Mouse (Mus musculus) embryo, embryonic 11.5 days (tissue): ENCODE measurements at regions not wholly inside any gene's neighbourhood (a gene's known extent, or its start where the extent isn't known, plus 50 kb on each side); places are given as distances from the start of the nearest gene placed in this dataset.
"Not testable (repeated sequence)": the region's sequence is repeated elsewhere in the genome, so short reads cannot be mapped to it uniquely, and the experiment has no call there.

Source experiments
- DNase-seq: peaks from one replicate; pipeline ENCODE4 v3.0.0-alpha.2; 2012; ENCODE audit warnings: low read depth, low spot score

DNA sequence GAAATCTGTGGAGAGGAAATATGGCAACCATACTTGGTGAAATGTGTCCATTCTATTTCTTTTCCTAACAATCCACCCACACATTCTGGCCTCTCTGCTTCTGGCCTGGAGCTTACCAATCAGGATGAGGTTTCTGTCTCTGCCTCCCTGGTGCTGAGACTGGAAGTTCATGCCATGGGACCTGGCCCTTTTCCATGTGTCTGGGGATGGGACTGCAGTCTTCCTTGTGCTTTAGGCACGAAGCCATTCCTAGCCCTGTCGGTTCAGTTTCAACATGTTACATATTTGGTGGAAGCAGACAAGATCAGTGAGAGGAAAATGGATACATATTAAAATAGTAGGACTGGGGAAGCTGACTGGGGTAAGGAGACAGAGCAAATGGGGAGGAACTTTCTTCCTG lies 100.2 kb upstream of the Tcerg1l start:
- DNase-seq = no peak

DNA sequence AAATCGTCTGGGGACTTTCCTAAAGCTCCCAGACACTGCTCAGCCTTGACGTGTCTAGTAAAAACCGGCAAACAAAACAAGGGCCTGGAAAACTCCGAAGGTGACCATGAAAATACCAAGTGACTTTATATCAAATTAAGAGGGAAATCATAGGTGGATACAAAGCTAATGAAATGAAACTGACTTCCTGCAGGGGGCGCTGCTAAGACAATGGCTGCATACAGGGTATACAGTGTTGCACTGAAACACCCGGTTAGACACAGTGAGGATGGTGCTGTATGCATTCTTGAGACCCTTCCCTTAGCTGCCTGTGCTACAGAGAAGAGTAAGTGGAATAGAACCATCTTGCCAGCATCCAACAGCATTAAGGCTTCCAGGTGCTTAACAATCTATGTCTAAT lies 99.7 kb upstream of the Tcerg1l start:
- no peak for DNase-seq

DNA sequence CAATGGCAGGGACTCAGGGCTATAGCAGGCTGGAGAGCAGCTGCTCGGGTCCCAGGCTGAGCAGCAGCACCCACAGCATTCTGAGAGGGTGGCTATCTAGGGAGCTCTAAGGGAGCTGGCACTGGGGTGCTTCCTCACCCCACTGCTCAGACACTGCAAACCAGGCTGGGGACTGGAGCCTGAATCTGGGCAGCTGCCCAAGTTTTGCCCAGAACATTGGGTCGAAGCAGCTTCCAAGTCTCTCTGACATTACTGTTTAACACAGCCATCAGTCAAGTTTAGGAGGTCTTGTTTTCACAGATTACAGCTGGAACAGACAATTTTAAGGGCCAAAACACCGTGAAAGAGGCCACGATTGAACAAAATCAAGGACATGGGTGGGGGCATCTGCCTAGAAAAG lies 96.1 kb upstream of the Tcerg1l start:
- DNase-seq = no peak

DNA sequence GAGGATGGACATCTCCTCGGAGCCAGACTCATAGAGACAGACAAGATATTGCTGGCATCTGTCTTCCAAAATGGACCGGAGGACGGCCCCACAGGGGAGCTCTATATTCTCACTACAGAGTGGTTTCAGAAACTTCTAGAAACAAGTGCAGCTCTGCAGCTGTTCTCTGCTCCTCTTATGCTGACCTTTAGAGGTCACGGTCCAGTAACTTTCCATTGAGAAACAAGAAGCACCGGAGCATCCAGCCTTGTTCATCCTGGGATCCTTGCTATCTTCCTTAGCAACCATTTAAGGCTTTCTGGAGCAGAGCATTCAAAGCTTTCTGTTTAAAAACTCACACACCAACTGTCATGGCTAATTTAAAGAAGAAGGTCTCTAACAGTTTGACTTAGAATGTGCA lies 94.7 kb upstream of the Tcerg1l start:
- no peak for DNase-seq

DNA sequence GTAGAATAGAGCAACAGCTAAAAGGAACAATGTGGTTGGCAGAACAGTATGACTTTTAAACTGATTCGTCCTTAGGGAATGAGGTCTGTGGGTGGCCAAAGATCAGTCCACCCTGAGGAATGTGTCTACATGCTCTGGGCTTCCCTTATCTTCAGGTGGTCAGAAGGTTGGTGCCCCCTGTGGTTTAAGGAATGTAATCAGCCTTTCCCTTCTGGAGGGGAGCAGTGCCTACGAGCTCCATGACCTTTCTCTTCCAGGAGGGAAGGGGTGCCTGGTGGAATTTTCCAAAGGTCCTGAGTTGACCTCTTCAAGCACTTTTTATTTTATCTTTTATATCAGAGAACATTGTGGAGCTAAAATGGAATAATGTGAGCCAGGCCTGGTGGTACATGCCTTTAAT lies 91.9 kb upstream of the Tcerg1l start:
- DNase-seq = no peak

DNA sequence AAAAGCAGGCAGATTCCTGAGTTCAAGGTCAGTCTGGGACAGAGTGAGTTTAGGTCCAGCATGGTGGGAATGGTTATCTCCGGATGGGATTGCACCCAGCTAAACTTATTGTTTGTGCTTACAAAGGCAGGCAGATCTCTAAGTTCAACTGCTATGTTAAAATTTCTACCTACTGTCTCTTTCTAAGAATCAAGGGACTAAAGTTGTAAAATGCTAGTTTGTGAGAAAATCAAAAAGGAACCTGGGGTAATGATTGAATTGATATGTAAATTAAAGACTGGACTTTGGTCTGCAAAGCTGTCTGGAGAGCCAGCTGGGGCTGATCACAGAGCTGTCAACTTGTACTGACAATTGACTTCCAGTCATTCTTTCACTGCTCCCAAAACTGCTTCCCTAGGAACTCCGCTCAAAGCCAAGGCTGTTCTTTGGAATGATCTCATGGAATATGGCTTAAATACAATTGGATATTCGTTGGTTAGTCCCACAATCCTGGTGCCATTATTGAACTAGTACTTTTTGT lies 90.7 kb upstream of the Tcerg1l start:
- DNase-seq = no peak

DNA sequence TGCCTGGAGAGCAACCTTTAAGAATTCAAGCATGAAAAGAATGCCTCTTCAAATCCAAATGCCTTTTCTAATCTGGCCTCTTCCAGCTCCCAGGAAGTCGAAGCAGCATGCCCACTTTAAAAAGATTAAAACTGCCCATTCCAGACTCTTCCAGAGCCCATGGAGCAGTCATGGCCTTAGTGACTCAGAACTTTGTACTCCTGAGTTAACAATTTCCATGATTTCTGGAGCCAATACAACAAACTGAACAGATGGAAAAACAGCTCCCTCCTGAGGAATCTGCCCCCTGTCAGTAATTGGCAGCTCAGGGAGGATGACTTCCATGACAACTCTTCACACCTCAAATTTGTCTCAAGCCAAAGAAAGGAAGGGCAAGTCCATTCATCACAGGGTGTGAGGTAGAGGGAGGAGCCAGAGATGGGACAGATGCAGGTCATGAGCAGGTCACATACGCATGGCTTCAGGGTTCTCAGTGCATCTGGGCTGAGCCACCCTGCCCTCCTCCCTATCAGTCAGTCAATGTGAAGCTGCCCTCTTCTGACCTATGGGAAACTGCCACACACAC lies 75.4 kb upstream of the Tcerg1l start:
- no peak for DNase-seq

DNA sequence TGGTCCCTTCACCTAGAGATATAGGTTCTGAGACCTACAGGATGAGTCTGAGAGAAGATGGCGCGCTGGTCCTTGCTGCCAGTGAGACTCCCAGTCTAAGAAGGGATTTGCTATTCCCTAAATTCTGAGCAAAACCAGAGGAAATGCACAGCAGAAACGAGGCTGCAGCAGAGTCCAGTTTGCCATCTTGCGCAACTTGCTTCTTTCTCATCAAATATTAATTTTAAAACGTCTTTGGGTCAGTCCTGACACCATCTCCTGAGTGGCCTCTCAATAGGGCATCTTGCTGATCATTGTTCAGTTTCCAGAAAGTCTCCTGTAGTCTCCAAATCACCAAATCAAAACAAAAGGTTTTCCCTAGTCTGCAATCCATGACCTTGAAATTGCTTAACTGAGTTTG lies 74.8 kb upstream of the Tcerg1l start:
- no peak for DNase-seq

DNA sequence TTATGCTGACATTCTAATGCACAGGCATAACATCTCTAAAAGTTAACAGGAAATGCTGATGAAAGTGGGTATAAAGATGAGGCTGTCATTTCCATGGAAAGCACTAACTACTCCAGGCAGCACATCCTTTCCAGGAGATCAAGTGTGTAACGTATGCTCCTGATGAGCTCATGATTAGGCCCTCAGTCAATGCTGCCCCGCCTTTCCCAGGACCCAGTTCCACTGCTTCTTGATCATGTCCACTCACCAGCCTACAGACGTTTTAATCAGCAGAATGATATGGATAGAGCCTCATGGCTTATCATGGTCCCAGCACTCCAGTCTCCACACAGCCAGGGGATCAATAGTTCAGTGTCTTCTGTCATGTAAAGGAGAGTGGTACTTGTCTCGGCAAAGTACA lies 71.7 kb upstream of the Tcerg1l start:
- no peak for DNase-seq

DNA sequence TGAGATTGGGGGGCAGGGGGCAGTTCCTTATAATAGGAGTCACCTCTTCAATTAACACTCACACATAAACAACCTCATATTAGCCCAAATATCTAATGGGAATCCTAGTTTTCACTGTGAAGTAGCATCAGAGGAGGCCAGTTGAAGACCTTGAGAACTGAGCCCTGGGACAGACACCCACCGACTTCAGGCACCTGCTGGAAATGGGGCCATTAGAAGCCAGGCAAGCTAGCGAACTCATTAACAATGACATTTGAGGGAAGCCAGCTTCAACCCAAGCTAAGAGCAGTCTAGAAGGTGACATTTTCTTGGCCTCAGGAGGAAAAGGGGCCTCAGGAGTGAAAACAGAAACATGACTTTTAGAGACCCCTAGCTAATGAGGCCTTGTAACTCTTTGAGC lies 70.9 kb upstream of the Tcerg1l start:
- no peak for DNase-seq

DNA sequence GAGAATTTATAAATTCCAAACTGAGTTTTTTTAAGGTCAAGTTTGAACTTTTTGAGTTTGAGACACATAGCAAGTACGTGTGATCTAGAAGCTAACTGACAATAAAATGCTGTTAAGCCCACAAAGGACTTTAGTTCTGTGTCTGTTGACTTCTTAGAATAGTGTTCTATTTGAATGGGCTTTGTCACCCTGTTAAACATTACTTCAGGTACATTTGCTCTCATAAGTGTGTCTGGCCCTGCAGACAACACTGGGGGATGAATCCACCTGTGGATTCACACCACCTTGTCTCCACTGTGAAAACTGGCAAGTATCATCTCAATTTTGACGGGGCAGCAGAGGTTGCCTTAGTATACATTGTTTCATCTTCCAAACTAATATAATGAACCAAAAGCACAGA lies 70.5 kb upstream of the Tcerg1l start:
- DNase-seq = no peak

DNA sequence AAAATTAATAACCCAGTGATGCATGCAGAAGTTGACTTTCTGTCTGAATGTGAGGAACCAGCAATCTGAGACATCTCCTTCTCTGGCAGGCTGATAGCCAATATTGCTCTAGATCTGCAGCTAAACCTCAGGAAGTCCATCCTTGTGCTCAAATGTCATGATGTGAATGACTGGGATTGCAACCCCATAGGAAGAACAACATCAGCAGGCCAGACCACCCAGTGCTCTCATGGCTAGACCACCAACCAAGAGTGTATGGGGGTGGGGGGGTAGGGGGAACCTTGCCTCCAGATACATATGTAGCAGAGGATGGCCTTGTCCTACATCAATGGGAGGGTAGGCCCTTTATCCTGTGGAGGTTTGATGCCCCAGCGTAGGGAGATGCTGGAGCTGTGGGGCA lies 69.9 kb upstream of the Tcerg1l start:
- no peak for DNase-seq

DNA sequence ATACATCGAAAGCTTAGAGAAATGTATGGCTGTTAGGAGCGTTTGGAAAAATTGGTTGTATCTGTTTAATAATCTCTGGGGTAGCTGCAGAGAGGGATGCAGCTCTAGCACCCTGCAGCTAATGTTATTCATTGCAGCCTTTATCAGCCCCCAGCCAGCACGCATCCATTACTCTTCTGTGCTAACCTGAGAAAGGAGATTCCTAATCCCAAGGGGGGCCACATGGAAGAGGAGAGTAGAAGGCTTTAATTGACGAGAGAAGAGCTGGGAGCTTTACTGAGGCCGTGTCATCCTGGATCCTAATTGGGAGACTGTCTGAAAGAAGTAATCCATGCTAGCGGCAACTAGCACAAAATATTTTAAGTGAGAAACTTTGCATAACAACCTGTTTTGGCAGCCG lies 60.4 kb upstream of the Tcerg1l start:
- DNase-seq = no peak

DNA sequence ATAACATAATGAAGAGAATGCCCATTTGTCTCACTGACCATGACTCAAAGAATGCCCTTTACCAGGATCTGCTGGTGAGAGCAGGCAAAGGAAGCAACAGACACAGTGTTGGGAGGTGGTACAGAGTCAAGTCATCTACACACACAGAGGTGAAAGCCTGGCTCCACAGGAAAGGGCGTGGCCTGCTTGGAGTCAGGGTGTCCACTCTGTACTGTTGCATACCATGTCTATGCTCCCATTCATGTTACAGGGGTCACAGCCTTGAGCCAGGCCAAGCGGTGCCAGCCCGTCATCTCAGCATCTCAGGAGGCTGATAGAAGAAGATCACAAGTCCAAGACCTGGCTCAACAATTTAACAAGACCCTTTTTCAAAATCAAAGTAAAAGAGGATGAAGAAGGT lies 57.8 kb upstream of the Tcerg1l start:
- DNase-seq = no peak

DNA sequence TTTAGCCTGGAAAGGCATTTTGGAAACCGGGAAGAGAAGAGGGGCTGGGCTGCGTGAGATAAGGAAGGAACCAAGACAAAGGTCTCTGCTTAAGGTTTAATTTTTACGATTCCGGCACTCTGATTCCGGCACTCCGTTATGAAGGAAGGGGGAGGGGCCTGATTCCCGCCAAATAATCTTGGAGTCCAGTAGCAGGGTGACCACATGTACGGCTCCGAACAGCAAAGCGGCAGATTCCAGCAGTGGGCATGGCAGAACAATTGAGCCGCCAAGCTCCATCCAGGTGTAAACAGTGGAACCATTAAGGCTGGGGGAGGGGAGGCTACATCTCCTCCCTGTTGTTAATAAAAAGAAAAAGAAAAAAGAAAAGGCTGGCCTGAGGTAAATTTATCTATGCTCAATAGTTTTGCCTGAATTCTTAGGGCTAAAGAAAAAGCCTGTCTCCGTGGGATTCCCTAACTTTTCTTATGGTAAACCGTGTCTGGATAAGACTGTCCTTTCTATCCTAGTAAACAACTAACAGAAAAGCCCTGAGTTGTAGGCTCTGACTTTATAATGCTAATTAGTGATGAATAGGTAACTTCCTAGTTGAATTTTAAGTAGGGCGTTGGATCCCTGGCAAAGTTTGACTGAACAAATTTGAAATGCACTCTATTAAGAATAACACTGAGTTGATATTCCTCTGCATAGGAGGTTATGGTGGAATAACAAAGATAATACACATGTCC lies 57.1 kb upstream of the Tcerg1l start:
- DNase-seq = not testable (repeated sequence)

DNA sequence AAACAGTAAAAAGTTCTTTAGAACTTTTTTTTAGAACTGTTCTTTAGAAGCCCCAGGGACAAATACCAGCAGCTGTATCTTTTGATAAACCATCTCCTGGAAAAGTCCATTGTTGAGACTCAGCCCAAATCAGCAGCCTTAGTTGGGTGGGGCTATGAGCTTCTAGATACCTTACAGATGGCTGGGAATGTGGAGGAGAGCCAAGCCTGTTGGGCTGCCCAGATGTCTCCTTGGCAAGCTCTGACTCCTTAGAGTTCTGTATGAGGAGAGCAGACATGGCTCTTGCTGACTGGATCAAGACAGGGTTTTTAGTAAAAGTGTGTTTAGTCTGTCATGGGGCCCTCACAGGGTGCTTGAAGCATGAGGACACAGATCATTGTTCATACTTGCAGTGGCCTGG lies 53.8 kb upstream of the Tcerg1l start:
- DNase-seq = no peak

DNA sequence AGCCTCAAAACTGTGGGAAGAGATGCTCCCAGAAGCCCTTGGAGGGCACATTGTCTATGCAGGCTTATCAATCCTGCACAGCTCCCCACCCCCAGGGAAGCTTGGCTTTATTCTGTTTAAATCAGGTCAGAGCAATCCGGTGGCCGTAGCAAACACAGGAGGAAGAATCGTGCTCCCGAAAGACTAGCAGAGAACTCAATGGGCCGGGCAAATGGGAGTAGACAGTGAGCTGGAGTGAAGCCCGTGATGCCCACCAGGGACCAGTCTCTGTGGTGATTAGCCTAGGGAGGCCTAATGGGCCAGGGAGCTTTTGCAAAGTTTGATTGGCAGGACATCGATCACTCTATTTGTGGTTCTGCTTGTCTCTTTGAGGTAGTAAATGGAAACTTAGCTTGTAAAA lies 51.0 kb upstream of the Tcerg1l start:
- DNase-seq = no peak
